Mouse (Mus musculus) frontal cortex, adult (tissue): ENCODE measurements at regions not wholly inside any gene's neighbourhood (a gene's known extent, or its start where the extent isn't known, plus 50 kb on each side); places are given as distances from the start of the nearest gene placed in this dataset.
A peak's percentile ranks its signal among the peaks of the same experiment; 100 is the strongest.

Source experiments
- ATAC-seq: cut with Nextera tagmentation; 2 replicates; pipeline ENCODE4 v1.9.2; 2017; ENCODE audit warnings: mild to moderate bottlenecking, moderate library complexity, mixed read lengths; ENCODE audit not compliant: low TSS enrichment

DNA sequence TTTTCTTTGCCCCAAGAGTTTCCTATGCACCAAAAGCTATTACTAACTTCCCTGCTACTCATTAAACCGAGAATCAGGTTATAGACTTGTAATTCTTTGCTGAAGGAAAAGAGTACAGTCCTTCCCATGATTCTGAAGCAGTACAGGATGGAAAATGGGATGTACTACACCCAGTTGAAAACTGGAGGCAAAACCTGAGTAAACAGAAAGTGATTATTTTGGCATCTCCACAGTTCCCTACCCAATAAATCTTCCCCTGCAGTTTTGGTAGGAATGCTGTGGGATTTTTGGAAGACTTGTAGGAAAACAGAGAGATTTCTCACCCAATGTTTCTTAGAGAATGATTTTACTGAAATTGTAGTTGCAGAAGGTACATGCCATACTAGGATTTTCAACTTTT lies 268.5 kb downstream of the Dio2 start:
- ATAC-seq, result no peak

DNA sequence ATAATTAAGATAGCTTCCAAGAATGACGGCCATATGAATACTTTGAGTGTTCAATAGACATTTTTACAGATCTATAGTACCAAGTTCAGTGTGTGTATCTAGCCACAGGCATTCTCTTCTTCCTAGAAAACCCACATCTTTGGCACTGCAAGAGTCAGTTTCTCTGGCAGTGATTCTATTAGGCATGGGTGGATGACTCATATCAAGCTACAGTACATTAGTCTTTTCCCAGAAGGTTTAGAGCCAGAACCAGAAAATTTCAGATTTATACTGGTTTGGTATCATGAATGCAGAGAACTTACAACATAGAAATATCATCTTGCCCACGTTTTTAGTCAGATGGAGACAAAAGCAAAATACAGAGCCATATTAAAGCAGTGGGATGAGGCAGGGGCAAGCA lies 278.1 kb downstream of the Dio2 start:
- peak; percentile 73; the same call in 1 of the 2 replicates for ATAC-seq

DNA sequence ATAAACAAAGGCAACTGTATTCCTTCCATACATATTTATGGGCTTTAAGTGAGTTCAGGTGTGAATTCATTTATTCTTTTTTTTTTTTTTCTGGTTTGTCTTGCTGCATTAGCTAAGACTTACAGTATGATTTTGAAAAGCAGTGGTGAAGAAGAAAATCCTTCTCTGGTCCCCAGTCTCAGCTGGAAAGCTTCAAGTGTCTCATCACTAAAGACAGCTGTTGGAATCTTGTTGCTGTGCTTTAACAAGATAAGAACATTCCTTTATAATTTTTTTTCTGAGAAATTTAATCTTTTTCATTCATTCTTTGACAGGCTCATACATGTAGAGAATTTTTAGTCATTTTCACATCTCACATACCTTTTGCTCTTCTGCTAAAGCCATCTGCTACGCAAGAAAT lies 297.6 kb downstream of the Dio2 start:
- no peak for ATAC-seq

DNA sequence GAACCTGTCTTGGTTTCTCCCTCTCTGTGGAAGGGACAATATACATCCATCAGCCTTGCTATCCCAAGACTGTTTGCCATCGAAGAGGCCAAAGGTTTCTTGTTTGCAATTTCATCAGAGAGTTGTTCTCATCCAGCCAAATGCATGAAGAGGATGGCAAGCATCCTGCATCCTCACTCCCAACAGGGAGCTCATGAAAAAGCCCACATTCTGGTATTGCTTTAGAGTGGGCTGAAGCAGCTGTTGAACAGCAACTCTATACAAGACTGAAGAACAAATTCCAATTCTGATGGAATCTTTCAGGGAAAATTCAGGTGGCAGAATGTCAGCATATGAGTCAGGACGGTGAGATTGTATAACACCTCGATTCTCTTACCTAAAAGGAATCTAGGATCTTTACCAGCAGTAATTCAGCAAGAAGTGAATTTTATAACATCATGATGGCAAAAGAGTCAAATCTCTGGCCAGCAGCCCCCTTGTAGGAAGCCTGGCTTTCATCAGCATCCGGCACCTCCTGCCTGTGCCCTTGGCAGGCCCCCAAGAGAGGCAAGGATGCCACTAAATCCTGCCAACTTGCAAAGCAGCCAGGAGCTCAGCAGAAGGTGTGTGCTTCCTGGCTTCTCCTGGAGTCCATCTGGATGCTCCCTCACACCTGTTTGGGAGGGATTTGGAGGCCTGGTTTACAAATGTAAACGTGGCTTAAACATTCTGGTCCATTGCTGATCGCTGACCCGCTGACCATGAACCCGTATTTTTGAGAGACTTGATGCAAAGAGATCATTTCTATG lies 312.8 kb downstream of the Dio2 start:
- ATAC-seq, result peak; percentile 87

DNA sequence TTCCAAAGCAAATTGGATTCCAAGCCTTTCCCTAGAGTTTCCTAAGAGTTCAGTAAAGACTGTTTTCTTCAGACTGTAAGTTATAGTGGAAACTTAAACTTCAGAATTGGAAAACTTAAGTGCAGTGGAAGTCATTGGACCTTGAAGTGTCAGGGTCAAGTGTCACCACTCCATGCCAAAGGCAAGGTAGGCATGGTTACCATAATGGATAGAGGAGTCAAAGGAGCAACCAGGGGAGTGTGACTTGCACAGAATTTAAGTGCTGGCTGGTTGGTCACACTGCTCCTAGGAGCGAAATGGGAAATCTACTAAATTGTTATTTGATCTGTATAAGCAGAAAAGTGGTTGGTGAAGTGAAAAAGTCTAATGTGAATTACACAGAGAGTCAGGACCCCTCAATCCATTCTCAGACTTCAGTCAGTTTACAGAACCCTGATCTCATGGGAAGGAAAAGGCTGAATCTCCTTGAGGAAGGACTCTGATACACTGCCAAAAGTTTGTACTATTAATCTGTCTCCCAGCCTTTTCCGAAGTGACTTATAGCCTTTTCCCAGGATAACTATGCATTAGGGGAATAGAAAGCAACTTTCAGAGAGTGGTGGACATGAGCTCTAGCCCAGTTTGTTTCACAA lies 320.5 kb downstream of the Dio2 start:
- ATAC-seq, result no peak

DNA sequence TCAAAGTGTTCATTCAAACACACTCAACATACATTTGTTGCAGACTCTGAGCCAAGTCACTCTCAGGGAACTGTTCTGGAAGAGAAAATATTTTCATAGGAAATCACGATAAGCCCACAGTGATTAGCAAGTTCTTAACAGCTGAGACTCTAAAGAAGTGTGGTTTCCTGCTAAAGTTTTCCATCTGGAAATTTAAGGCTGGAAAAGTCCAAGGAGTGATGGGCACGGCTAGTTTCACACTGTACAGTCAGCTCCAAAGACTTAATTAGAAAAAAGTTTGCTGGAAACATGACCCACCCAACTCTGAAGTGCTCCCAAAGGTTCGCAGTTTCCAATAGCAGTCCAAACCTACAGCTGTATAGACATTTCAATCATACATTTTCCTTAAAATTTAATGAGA lies 329.5 kb downstream of the Dio2 start:
- no peak for ATAC-seq

DNA sequence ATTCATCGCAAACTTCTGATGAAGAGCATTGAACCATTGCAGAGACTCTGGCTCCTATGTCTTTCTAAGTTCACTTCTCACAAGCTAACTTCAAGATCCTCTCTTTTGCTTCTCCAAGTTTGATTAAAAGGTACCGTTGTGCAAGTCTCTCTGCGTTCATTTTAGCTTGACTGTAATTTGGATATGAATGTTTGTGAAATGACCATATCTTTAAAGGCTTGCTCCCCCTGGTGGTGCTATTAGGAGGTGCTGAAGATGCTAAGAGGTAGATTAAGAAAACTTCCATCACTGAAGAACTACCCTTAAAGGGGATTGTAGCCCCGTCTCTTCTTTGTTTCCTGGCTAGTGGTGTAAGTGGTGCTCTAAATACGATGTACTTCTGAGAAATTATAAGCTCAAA lies 339.7 kb downstream of the Dio2 start:
- no peak for ATAC-seq
